Mouse (Mus musculus): ENCODE measurements around the gene Acadm. TPM values are rescaled to one million over a fixed set of nuclear protein-coding genes. Genes with fewer than 3 reads are reported as not detected.

Acadm gene
- polyA plus RNA-seq, 2 experiments: 42.1 to 57.0 TPM

- TF ChIP-seq CTCF (IDR thresholded peaks at IDR 0.05; ENCODE audit: low read depth) (no peak), EP300 (IDR thresholded peaks at IDR 0.05; ENCODE audit: low read depth) (no peak; the same call in 1 of the 2 replicates)
- peak within 1 kb of the TSS; percentile 86 to 98 for H3K4me3 ChIP-seq (ENCODE audit: insufficient read depth in 1 of 2, low read depth in 2 of 2, low read length in 2 of 2)
- H3K9ac ChIP-seq (replicated peaks): peak within 1 kb of the TSS; percentile 99
- no peaks in the 10 kb centered on the region for H3K9me3 ChIP-seq (ENCODE audit: control insufficient read depth, low read length)
- H3K27me3 ChIP-seq (ENCODE audit: control insufficient read depth, insufficient read depth, low read length): no peaks in the 10 kb centered on the region
- DNase-seq (ENCODE audit: low read depth in 3 of 3, low spot score in 3 of 3) (peak; percentile 85 to 89 (median 88)), ATAC-seq (ENCODE audit: insufficient read depth) (peak; percentile 94)
- H3K36me3 ChIP-seq (replicated peaks; ENCODE audit: control insufficient read depth, insufficient read depth, low read depth): peaks cover 38% of the 10 kb centered on the region
- under 1% methylated on average over 65 of the region's 65 CpGs for WGBS (ENCODE audit: insufficient replicate concordance)
- peak within 1 kb of the TSS; percentile 99 for H3K4me2 ChIP-seq (ENCODE audit: low read depth)
- H3K27ac ChIP-seq: peak within 1 kb of the TSS; percentile 95
- peaks cover 29 to 31% of the 10 kb centered on the region in 2 experiments for H3K4me1 ChIP-seq (replicated peaks; ENCODE audit: control insufficient read depth in 2 of 2, insufficient read depth in 2 of 2, low read length in 1 of 2)
Measured at GRCm38 (mm10) chr3:153912546-153913509, 31.6 kb downstream of the Acadm start, which contains the start of gene Rabggtb. TSS of gene Rabggtb (minus strand) at chr3:153913009.

GRCm38 (mm10) chr3:153911882-153912440 is 32.5 kb downstream of the Acadm start:
- under 1% methylated on average over 12 of the region's 12 CpGs for WGBS (ENCODE audit: insufficient replicate concordance)
- Histone ChIP-seq H3K4me2 (ENCODE audit: low read depth) (peak overlapping the region; percentile 99), H3K36me3 (replicated peaks; ENCODE audit: control insufficient read depth, insufficient read depth, low read depth) (peaks cover 45% of the 10 kb centered on the region), H3K27me3 (ENCODE audit: control insufficient read depth, insufficient read depth, low read length) (no peaks in the 10 kb centered on the region), H3K9me3 (ENCODE audit: control insufficient read depth, low read length) (no peaks in the 10 kb centered on the region), H3K4me1 (replicated peaks; ENCODE audit: control insufficient read depth in 2 of 2, insufficient read depth in 2 of 2, low read length in 1 of 2) (peaks cover 29 to 31% of the 10 kb centered on the region in 2 experiments), H3K27ac (peak overlapping the region; percentile 95), H3K4me3 (ENCODE audit: insufficient read depth in 1 of 2, low read depth in 2 of 2, low read length in 2 of 2) (peak overlapping the region; percentile 86 to 98), H3K9ac (replicated peaks) (peak overlapping the region; percentile 99)
- ATAC-seq (ENCODE audit: insufficient read depth): no peak
- no peak for DNase-seq (ENCODE audit: low read depth in 3 of 3, low spot score in 3 of 3)
- no peak for TF ChIP-seq EP300 (IDR thresholded peaks at IDR 0.05; ENCODE audit: low read depth)
- no peak for TF ChIP-seq CTCF (IDR thresholded peaks at IDR 0.05; ENCODE audit: low read depth)

GRCm38 (mm10) chr3:153911197-153911881 is 33.1 kb downstream of the Acadm start:
- peak overlapping the region; percentile 86 to 98 for H3K4me3 ChIP-seq (ENCODE audit: insufficient read depth in 1 of 2, low read depth in 2 of 2, low read length in 2 of 2)
- no peaks in the 10 kb centered on the region for H3K27me3 ChIP-seq (ENCODE audit: control insufficient read depth, insufficient read depth, low read length)
- TF ChIP-seq CTCF (IDR thresholded peaks at IDR 0.05; ENCODE audit: low read depth): no peak
- TF ChIP-seq EP300 (IDR thresholded peaks at IDR 0.05; ENCODE audit: low read depth): no peak
- 15% methylated on average over 8 of the region's 8 CpGs for WGBS (ENCODE audit: insufficient replicate concordance)
- peaks cover 29 to 31% of the 10 kb centered on the region in 2 experiments for H3K4me1 ChIP-seq (replicated peaks; ENCODE audit: control insufficient read depth in 2 of 2, insufficient read depth in 2 of 2, low read length in 1 of 2)
- peak overlapping the region; percentile 95 for H3K27ac ChIP-seq
- DNase-seq (ENCODE audit: low read depth in 3 of 3, low spot score in 3 of 3) (no peak), ATAC-seq (ENCODE audit: insufficient read depth) (no peak)
- peak overlapping the region; percentile 99 for H3K4me2 ChIP-seq (ENCODE audit: low read depth)
- H3K36me3 ChIP-seq (replicated peaks; ENCODE audit: control insufficient read depth, insufficient read depth, low read depth): peaks cover 51% of the 10 kb centered on the region
- H3K9ac ChIP-seq (replicated peaks): peak overlapping the region; percentile 99
- no peaks in the 10 kb centered on the region for H3K9me3 ChIP-seq (ENCODE audit: control insufficient read depth, low read length)

GRCm38 (mm10) chr3:153910489-153910888 is 33.9 kb downstream of the Acadm start:
- no peaks in the 10 kb centered on the region for H3K9me3 ChIP-seq (ENCODE audit: control insufficient read depth, low read length)
- peak overlapping the region; percentile 86 to 98 for H3K4me3 ChIP-seq (ENCODE audit: insufficient read depth in 1 of 2, low read depth in 2 of 2, low read length in 2 of 2)
- H3K9ac ChIP-seq (replicated peaks): peak overlapping the region; percentile 99
- no peak for ATAC-seq (ENCODE audit: insufficient read depth)
- TF ChIP-seq EP300 (IDR thresholded peaks at IDR 0.05; ENCODE audit: low read depth): 0 out of 2 replicates have a peak, but pooled peaks have one; percentile 12
- TF ChIP-seq CTCF (IDR thresholded peaks at IDR 0.05; ENCODE audit: low read depth): no peak
- peak overlapping the region; percentile 95 for H3K27ac ChIP-seq
- peaks cover 29 to 31% of the 10 kb centered on the region in 2 experiments for H3K4me1 ChIP-seq (replicated peaks; ENCODE audit: control insufficient read depth in 2 of 2, insufficient read depth in 2 of 2, low read length in 1 of 2)
- WGBS (ENCODE audit: insufficient replicate concordance): 38% methylated on average over 7 of the region's 7 CpGs
- DNase-seq (ENCODE audit: low read depth in 3 of 3, low spot score in 3 of 3): no peak
- peak overlapping the region; percentile 99 for H3K4me2 ChIP-seq (ENCODE audit: low read depth)
- H3K27me3 ChIP-seq (ENCODE audit: control insufficient read depth, insufficient read depth, low read length): no peaks in the 10 kb centered on the region
- H3K36me3 ChIP-seq (replicated peaks; ENCODE audit: control insufficient read depth, insufficient read depth, low read depth): peaks cover 60% of the 10 kb centered on the region

Measured in liver, embryonic 14.5 days (tissue).